Mouse (Mus musculus) kidney, embryonic 15.5 days (tissue): ENCODE results near the gene Krt24. TPM values are rescaled to one million over a fixed set of nuclear protein-coding genes. Genes with fewer than 3 reads are reported as not detected.

ENCODE experiments used
- ATAC-seq: fragments of 200-750 bp; cut with Nextera tagmentation; replicated peaks from 2 replicates; pipeline ENCODE4 v1.8.0; 2017; ENCODE audit warnings: moderate TSS enrichment; ENCODE audit not compliant: low FRiP score
- H3K27ac ChIP-seq: fragments of 300-500 bp; sonication (generic); 2 replicates; pipeline ENCODE4 v1.5.1; 2015; ENCODE audit warnings: mild to moderate bottlenecking, inconsistent platforms
- H3K27me3 ChIP-seq: fragments of 300-500 bp; sonication (generic); 2 replicates; pipeline ENCODE4 v1.6.1; 2015; ENCODE audit warnings: inconsistent platforms
- H3K36me3 ChIP-seq: fragments of 300-500 bp; sonication (generic); 2 replicates; pipeline ENCODE4 v1.6.1; 2015; ENCODE audit warnings: inconsistent platforms
- H3K4me1 ChIP-seq: fragments of 300-500 bp; sonication (generic); 2 replicates; pipeline ENCODE4 v1.6.1; 2015; ENCODE audit warnings: inconsistent platforms
- H3K4me2 ChIP-seq: fragments of 300-500 bp; sonication (generic); 2 replicates; pipeline ENCODE4 v1.6.1; 2015; ENCODE audit warnings: moderate library complexity, mild to moderate bottlenecking, inconsistent platforms
- H3K4me3 ChIP-seq: fragments of 300-500 bp; sonication (generic); replicated peaks from 2 replicates; pipeline ENCODE4 v1.5.1; 2015; ENCODE audit warnings: mild to moderate bottlenecking, inconsistent platforms
- H3K9ac ChIP-seq: fragments of 300-500 bp; sonication (generic); 2 replicates; pipeline ENCODE4 v1.6.1; 2015; ENCODE audit warnings: mild to moderate bottlenecking, inconsistent platforms
- H3K9me3 ChIP-seq: fragments of 300-500 bp; sonication (generic); replicated peaks from 2 replicates; pipeline ENCODE4 v1.6.1; 2016; ENCODE audit warnings: inconsistent platforms
- WGBS: fragments of 180-500 bp; shearing (Covaris S2); methylation state at CpG from one replicate; pipeline ENCODE4 v1.1.7; 2015; ENCODE audit warnings: mixed read lengths; 5-methylcytosine and 5-hydroxymethylcytosine counted together
- polyA plus RNA-seq: library from polyadenylated mRNA; unstranded; fragments of >200 nt; fragmentation: Nextera tagmentation; extraction: Ambion mirVana; gene quantifications from 2 replicates; pipeline ENCODE4 v1.2.1, GENCODE M21; 2015

The Krt24 gene
- polyA plus RNA-seq: not detected in 2 replicates

- no peak within 1 kb of the TSS for H3K4me3 ChIP-seq
- ATAC-seq: no peak
- H3K27ac ChIP-seq: no peak within 1 kb of the TSS
- no peaks in the 10 kb centered on the region for H3K36me3 ChIP-seq
- H3K27me3 ChIP-seq: no peaks in the 10 kb centered on the region
- WGBS: 45% methylated on average over 11 of the region's 11 CpGs
- no peak within 1 kb of the TSS for H3K4me2 ChIP-seq
- H3K4me1 ChIP-seq: no peaks in the 10 kb centered on the region
- H3K9me3 ChIP-seq: no peaks in the 10 kb centered on the region
- no peak within 1 kb of the TSS for H3K9ac ChIP-seq
Measured at GRCm38 (mm10) chr11:99284833-99285312, at the start of gene Krt24. TSS of gene Krt24 (minus strand) at chr11:99285262.

- Histone ChIP-seq H3K9me3 (no peaks in the 10 kb centered on the region), H3K27ac (no peak overlapping the region), H3K36me3 (no peaks in the 10 kb centered on the region), H3K9ac (no peak overlapping the region), H3K4me3 (no peak overlapping the region), H3K4me1 (0 out of 2 replicates have a peak, but pooled peaks cover 4% of the 10 kb centered on the region), H3K27me3 (no peaks in the 10 kb centered on the region), H3K4me2 (no peak overlapping the region)
- 43% methylated on average over 13 of the region's 13 CpGs for WGBS
- ATAC-seq: no peak
Measured at GRCm38 (mm10) chr11:99333426-99333825, 48.4 kb upstream of the Krt24 start.

- Histone ChIP-seq H3K4me1 (0 out of 2 replicates have a peak, but pooled peaks cover 8% of the 10 kb centered on the region), H3K9me3 (no peaks in the 10 kb centered on the region), H3K27me3 (no peaks in the 10 kb centered on the region), H3K4me2 (no peak overlapping the region), H3K4me3 (no peak overlapping the region), H3K27ac (no peak overlapping the region), H3K36me3 (no peaks in the 10 kb centered on the region), H3K9ac (no peak overlapping the region)
- ATAC-seq: no peak
- WGBS: 68% methylated on average over 2 of the region's 2 CpGs
Measured at GRCm38 (mm10) chr11:99329655-99330054, 44.6 kb upstream of the Krt24 start.

- 90% methylated on average over 11 of the region's 11 CpGs for WGBS
- Histone ChIP-seq H3K4me3 (no peak within 1 kb of the TSS), H3K9me3 (no peaks in the 10 kb centered on the region), H3K4me2 (no peak within 1 kb of the TSS), H3K27me3 (no peaks in the 10 kb centered on the region; the same call in 1 of the 2 replicates), H3K4me1 (0 out of 2 replicates have a peak, but pooled peaks cover 4% of the 10 kb centered on the region), H3K36me3 (no peaks in the 10 kb centered on the region), H3K9ac (no peak within 1 kb of the TSS), H3K27ac (no peak within 1 kb of the TSS)
- ATAC-seq: no peak
Measured at GRCm38 (mm10) chr11:99322851-99323250, 37.8 kb upstream of the Krt24 start, which contains the start of gene Krt25. TSS of gene Krt25 (minus strand) at chr11:99322951.

- Histone ChIP-seq H3K36me3 (no peaks in the 10 kb centered on the region), H3K27me3 (no peaks in the 10 kb centered on the region; the same call in 1 of the 2 replicates), H3K9ac (no peak overlapping the region), H3K4me2 (no peak overlapping the region), H3K9me3 (no peaks in the 10 kb centered on the region), H3K4me3 (no peak overlapping the region), H3K4me1 (no peaks in the 10 kb centered on the region), H3K27ac (no peak overlapping the region)
- no peak for ATAC-seq
- 84% methylated on average over 14 of the region's 14 CpGs for WGBS
Measured at GRCm38 (mm10) chr11:99321094-99321493, 36.0 kb upstream of the Krt24 start.

- Histone ChIP-seq H3K4me1 (no peaks in the 10 kb centered on the region), H3K27me3 (no peaks in the 10 kb centered on the region; the same call in 1 of the 2 replicates), H3K9me3 (no peaks in the 10 kb centered on the region), H3K27ac (no peak overlapping the region), H3K4me2 (no peak overlapping the region), H3K36me3 (no peaks in the 10 kb centered on the region), H3K4me3 (no peak overlapping the region), H3K9ac (no peak overlapping the region)
- WGBS: 64% methylated on average over 9 of the region's 9 CpGs
- no peak for ATAC-seq
Measured at GRCm38 (mm10) chr11:99319127-99319526, 34.1 kb upstream of the Krt24 start.

- 43% methylated on average over 8 of the region's 8 CpGs for WGBS
Measured at GRCm38 (mm10) chr11:99316543-99316942, 31.5 kb upstream of the Krt24 start.

GRCm38 (mm10) chr11:99314594-99314993 lies 29.5 kb upstream of the Krt24 start:
- H3K9me3 ChIP-seq: no peaks in the 10 kb centered on the region
- H3K9ac ChIP-seq: no peak overlapping the region
- H3K4me2 ChIP-seq: no peak overlapping the region
- no peaks in the 10 kb centered on the region for H3K4me1 ChIP-seq
- no peak for ATAC-seq
- no peak overlapping the region for H3K27ac ChIP-seq
- H3K4me3 ChIP-seq: no peak overlapping the region
- no peaks in the 10 kb centered on the region; the same call in 1 of the 2 replicates for H3K27me3 ChIP-seq
- 85% methylated on average over 2 of the region's 2 CpGs for WGBS
- H3K36me3 ChIP-seq: no peaks in the 10 kb centered on the region

More at GRCm38 (mm10) chr11:99316543-99316942, 31.5 kb upstream of the Krt24 start:
- H3K36me3 ChIP-seq: no peaks in the 10 kb centered on the region
- H3K4me1 ChIP-seq: no peaks in the 10 kb centered on the region
- no peaks in the 10 kb centered on the region; the same call in 1 of the 2 replicates for H3K27me3 ChIP-seq
- no peak overlapping the region for H3K27ac ChIP-seq
- no peak overlapping the region for H3K9ac ChIP-seq
- no peak for ATAC-seq
- H3K4me2 ChIP-seq: no peak overlapping the region
- H3K9me3 ChIP-seq: no peaks in the 10 kb centered on the region
- H3K4me3 ChIP-seq: no peak overlapping the region

- Histone ChIP-seq H3K27me3 (no peaks in the 10 kb centered on the region), H3K9ac (no peak overlapping the region), H3K9me3 (no peaks in the 10 kb centered on the region), H3K4me2 (no peak overlapping the region), H3K36me3 (no peaks in the 10 kb centered on the region), H3K4me3 (no peak overlapping the region), H3K27ac (no peak overlapping the region), H3K4me1 (no peaks in the 10 kb centered on the region)
- ATAC-seq: no peak
- 82% methylated on average over 1 of the region's 1 CpGs for WGBS
Measured at GRCm38 (mm10) chr11:99310882-99311281, 25.8 kb upstream of the Krt24 start.

GRCm38 (mm10) chr11:99307579-99307978 lies 22.5 kb upstream of the Krt24 start:
- Histone ChIP-seq H3K27me3 (no peaks in the 10 kb centered on the region), H3K9ac (no peak overlapping the region), H3K27ac (no peak overlapping the region), H3K36me3 (no peaks in the 10 kb centered on the region), H3K9me3 (no peaks in the 10 kb centered on the region), H3K4me3 (no peak overlapping the region), H3K4me1 (no peaks in the 10 kb centered on the region), H3K4me2 (no peak overlapping the region)
- ATAC-seq: no peak
- WGBS: 26% methylated on average over 2 of the region's 2 CpGs

GRCm38 (mm10) chr11:99295039-99295438 lies 10.0 kb upstream of the Krt24 start:
- Histone ChIP-seq H3K9ac (no peak overlapping the region), H3K4me1 (no peaks in the 10 kb centered on the region), H3K27me3 (no peaks in the 10 kb centered on the region), H3K36me3 (no peaks in the 10 kb centered on the region), H3K9me3 (no peaks in the 10 kb centered on the region), H3K27ac (no peak overlapping the region), H3K4me2 (no peak overlapping the region), H3K4me3 (no peak overlapping the region)
- ATAC-seq: no peak
- WGBS: 35% methylated on average over 5 of the region's 5 CpGs

GRCm38 (mm10) chr11:99292846-99293245 lies 7.8 kb upstream of the Krt24 start:
- WGBS: 59% methylated on average over 5 of the region's 5 CpGs
- Histone ChIP-seq H3K4me1 (no peaks in the 10 kb centered on the region), H3K9ac (no peak overlapping the region), H3K27me3 (no peaks in the 10 kb centered on the region), H3K4me3 (no peak overlapping the region), H3K9me3 (no peaks in the 10 kb centered on the region), H3K4me2 (no peak overlapping the region), H3K27ac (no peak overlapping the region), H3K36me3 (no peaks in the 10 kb centered on the region)
- ATAC-seq: no peak

- 82% methylated on average over 5 of the region's 5 CpGs for WGBS
- Histone ChIP-seq H3K4me2 (no peak overlapping the region), H3K4me3 (no peak overlapping the region), H3K9ac (no peak overlapping the region), H3K27me3 (no peaks in the 10 kb centered on the region), H3K36me3 (no peaks in the 10 kb centered on the region), H3K27ac (no peak overlapping the region), H3K4me1 (no peaks in the 10 kb centered on the region), H3K9me3 (no peaks in the 10 kb centered on the region)
- ATAC-seq: no peak
Measured at GRCm38 (mm10) chr11:99284011-99284410, 1.1 kb downstream of the Krt24 start.
